Mouse (Mus musculus) olfactory bulb, adult 2 months (tissue): Measurements from ENCODE around the gene Olfr878.

ENCODE experiments used
- CTCF ChIP-seq: fragments of 200-500 bp; IDR thresholded peaks from 2 replicates; pipeline ENCODE4 v1.5.1; 2012; ENCODE audit warnings: low read depth, mild to moderate bottlenecking, low read length, moderate library complexity; ENCODE audit not compliant: insufficient read depth
- POLR2A ChIP-seq: fragments of 200-500 bp; IDR thresholded peaks from 2 replicates; pipeline ENCODE4 v1.6.1; 2012; ENCODE audit warnings: mild to moderate bottlenecking, low read depth, low read length, moderate library complexity; ENCODE audit not compliant: insufficient read depth

DNA sequence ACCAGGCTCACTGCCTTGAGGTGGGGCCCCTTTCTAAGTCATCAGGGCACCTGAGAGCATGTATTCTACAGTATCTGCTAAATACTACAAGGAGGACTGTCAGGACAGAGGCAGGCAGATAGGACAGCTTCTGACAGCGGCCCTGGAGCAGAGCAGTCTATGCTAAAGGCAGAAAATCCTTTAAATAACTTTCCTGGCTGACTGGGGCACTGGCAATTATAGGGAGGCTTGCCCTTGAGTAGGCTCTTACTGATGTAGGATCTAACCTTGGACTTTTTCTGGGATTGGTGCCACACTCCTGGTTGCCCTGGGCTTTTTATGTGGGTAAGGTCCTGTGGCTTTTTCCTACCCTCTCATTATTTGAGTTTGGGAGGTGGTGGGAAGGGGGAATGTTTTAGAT, 47.4 kb upstream of the Olfr878 start:
- TF ChIP-seq POLR2A: no peak
- TF ChIP-seq CTCF: no peak
